Mouse (Mus musculus) activated CD4-positive, CD25-positive, alpha-beta regulatory T cell, adult 4 months (primary cell): ENCODE results near the gene Panx1. TPM values are rescaled to one million over a fixed set of nuclear protein-coding genes. Genes with fewer than 3 reads are reported as not detected.

Experiments
- ATAC-seq: one replicate; pipeline ENCODE4 v1.8.0; 2017
- polyA plus RNA-seq, 2 experiments: library from polyadenylated mRNA; unstranded; fragments of 100-300 nt; shearing (Covaris generic); gene quantifications; one replicate each; pipeline ENCODE4 v1.2.1; 2017

The Panx1 gene
- polyA plus RNA-seq, result 10 to 100 TPM; 27.2 to 27.5 TPM

DNA sequence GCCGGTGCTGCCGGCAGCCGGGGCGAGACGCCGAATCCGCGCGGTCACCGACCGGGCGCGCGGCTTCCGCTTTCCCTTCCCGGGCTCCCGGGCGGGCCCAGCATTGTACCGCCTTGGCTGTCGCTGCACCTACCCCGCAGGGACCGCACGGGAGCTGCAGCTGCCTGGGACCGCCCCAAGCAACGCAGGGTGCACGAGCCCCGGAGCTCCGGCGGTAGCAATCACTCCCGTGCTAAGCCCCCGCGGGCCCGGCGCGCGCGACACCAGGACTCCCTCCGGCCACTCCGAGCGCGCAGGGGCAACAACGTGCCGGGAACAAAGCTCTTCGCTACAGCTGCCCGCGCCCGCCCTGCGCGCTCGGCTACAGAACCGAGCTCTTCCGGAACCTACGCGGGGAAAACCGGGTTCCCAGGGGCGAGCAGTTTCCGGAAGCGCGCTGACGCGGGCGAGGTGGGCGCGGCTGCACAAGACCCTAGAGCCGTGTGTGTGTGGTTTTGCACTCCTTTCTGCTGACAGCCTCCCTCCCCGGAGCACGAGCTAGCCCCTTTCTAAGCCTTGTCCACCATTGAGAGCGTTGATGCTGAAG is at the start of gene Panx1:
Gene Panx1, minus strand, starts transcription at position 395 of the 586 bp plus-strand sequence.
- peak; percentile 87 for ATAC-seq

GRCm38 (mm10) chr9:15068686-15069295 is 23.5 kb upstream of the Panx1 start:
- ATAC-seq, result no peak

DNA sequence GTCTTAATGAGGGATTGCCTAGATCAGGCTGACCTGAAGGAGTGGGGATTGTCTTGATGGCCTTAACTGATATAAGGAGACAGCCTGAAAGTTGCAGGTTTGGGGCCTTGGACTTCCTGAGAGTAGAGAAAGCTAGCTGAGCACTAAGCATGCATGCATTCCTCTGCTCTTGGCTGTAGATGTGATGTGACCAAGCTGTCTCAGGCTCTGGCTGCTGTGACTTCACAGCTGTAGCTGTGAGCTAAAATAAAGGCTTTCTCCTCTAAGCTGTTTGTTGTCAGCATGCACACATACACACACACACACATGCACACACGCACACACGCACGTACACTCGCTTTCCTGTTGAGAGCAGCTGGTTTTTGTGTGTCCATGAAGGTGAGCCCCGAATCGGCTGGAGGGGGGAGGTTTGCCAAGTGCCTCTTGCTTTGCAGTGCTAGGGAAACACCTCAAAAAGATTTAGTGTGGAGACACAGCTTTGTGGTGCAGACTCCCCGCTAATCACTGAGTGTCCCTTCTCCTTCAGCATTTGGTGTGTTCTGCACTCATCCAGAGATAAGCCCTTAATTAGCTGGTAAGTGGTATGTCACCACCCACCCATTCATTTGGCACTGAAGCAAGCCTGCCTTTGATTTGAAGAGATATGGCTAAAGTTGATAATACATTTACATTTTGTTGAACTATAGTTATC is 22.9 kb upstream of the Panx1 start:
- ATAC-seq, result no peak

DNA sequence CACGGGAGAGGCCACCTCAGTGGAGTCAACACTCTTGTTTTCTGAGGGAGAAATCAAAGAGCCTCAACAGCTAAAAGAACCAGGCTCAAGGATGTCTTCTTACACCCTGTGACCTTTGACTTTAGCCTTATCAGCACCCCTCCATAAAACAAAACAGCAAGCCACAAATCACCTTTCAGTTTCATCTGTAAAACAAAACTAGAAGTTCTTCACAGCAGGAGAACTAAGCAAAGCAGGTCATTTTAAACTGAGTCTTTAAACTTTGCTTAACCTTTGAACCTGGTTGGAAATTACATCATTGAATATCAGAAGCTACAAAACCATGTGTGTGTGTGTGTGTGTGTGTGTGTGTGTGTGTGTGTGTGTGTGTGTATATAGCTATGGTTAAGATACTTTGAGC is 18.9 kb upstream of the Panx1 start:
- ATAC-seq, result peak; percentile 84

GRCm38 (mm10) chr9:15060847-15061246 is 15.6 kb upstream of the Panx1 start:
- ATAC-seq, result no peak

DNA sequence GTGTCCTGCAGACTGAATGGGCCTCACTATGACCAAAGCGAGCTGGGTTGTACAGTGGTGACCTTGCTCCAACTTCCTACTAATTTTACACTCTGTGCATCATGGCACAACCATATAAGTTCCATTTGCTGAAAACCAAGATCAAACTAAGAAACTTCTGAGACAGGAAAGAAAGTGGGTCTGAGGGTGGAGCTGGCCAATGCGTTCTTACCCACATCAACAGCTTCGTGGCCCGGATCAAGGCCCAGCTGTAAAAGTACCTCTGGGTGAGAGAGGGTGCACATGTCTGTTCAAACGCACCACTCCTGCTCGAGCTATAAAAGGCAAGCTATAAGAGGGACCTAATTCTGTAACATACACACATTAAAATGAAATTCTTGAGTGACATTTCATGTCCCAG is 14.7 kb upstream of the Panx1 start:
- peak; percentile 47 for ATAC-seq

GRCm38 (mm10) chr9:15045740-15046139 is 462 bp upstream of the Panx1 start:
- peak; percentile 41 for ATAC-seq

- ATAC-seq, result peak; percentile 7
These were observed 741 bp downstream of the Panx1 start for GRCm38 (mm10) chr9:15044391-15045083.

DNA sequence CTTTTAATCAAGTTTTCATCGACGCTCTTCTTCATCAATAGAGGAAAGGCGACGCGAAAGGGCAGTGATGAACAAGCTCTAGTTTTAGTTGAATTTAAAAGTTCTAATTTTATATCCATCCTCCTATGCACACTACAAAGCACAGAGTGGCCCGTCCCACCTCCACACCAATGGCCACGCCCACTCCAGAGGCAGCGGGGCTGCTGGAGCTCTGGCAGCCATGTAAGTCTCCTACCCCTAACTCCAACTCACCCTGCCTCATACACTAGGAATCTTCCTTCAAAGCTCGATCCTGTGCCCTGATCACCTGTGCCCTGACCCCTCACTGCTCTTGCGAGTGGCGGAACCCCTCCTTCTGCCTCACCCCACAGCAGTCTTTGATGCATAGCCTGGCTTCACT is 3.7 kb downstream of the Panx1 start:
- ATAC-seq, result no peak

GRCm38 (mm10) chr9:15039848-15040247 is 5.4 kb downstream of the Panx1 start:
- no peak for ATAC-seq

DNA sequence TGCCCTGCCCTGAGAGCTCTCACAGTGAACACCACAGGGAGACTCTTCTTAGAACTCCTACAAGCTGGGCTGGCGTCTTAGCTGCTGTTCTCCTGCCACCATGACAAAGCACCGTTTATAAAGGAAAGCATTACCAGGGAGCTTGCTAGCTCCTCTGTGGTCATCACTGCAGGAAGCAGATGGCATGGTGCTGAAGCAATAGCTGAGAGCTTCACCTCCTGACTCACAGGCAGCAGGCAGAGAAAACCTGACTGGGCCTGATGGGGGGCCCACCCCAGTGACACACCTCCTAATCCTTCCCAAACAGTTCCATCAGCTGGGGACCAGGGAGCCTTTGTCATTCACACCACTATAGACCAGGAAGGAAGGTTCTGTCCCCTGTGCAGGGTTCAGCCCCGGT is 7.6 kb downstream of the Panx1 start:
- ATAC-seq, result no peak

- no peak for ATAC-seq
These were observed 8.0 kb downstream of the Panx1 start for GRCm38 (mm10) chr9:15037237-15037636.

DNA sequence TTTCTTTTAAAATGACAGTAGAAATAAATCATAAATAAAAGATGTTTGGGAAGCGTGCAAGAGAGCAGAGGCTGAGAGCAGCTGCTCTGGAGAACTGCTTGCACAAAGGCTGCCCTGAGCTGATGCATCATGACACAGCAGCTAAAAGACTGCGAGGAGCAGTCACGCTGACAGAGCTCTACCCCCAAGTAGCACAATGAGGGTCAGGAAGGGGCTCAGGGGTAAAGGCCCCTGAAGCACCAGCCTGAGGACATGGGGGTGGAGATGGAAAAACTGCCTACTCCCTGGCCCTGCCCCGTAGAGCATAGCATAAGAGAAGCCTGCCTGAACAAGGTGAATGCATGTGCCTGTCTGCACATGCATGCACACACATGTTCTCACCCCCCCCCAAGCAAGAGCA is 8.5 kb downstream of the Panx1 start:
- ATAC-seq, result no peak

- ATAC-seq, result no peak
These were observed 8.9 kb downstream of the Panx1 start for GRCm38 (mm10) chr9:15036405-15036804.

DNA sequence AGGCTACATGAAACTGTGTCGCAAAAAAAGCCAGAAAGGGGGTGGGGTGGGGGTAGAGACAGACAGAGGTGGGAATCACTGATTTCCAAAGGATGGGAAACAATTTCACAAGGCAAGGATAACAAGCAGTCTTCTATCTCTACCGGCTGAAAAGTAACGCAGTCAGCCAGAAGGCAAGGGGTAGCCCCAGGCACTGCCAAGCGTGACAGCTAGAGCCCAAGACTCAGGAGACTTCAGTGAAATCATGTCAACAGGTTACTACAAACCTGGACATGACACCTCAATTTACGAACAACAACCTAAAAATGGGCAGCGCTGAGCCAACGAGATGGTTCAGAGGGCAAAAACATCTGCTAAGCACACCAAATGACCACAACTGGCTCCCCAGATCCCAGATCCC is 9.3 kb downstream of the Panx1 start:
- no peak for ATAC-seq

DNA sequence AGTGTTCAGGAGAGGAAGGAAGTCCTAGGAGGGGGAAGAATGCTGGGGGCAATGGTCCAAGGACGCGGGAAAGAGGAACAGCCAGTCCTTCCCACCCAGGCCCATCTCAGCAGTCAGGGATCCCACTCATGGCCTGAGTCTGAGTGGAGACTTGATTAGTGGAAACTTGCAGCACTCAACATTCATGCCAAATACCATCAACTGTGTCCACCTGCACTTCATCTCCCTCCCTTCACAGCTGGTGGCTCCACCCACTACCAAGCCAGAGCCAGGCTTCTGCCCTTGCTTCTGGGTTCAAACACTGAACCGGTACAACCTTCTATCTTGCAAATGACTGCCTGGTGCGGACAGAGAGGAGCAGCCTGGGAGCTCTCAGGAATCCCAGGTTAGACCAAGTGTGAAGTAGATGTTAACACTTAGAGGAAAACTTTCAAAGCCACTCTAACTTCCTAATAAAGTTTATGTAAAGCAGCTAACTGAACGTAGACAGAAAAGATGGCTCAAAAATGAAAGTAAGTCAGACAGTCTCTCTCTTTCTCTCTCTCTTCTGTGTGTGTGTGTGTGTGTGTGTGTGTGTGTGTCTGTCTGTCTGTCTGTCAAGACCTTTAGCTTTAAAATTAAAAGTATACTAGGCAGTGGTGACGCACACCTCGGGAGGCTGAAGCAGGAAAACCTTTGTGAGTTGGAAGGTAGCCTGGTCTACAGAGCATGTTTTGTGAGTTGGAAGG is 10.6 kb downstream of the Panx1 start:
- peak; percentile 53 for ATAC-seq

DNA sequence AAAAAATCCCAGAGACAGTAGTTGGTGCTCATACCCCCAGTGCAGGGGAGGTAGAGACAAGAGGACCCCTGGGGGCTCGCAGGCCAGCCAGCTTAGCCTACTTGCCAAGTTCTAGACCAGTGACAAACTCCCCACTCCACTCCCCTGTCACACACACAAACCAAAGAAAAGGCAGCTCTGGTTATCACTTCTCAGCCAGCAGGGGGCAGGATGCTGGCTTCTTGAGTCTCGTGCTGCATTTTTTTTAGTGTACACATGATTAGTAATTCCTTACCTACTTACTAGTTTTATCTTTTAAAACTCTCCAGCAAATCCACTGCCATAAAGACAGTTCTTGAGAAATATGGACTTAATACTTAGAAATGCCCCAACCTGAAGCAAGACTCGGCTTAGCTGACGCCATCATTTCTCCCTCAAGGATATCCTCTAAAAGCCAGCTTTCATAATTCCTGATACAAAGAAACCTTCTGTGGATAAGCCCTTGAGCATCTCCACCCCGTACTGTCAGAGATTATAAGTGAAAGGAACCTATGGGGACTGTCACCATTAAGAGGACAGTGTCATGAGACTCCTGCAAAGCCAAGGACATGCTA is 11.6 kb downstream of the Panx1 start:
- ATAC-seq, result peak; percentile 38

GRCm38 (mm10) chr9:15032797-15033196 is 12.5 kb downstream of the Panx1 start:
- ATAC-seq, result no peak

- ATAC-seq, result no peak
These were observed 14.5 kb downstream of the Panx1 start for GRCm38 (mm10) chr9:15030771-15031170.

GRCm38 (mm10) chr9:15029025-15029727 is 16.1 kb downstream of the Panx1 start:
- peak; percentile 83 for ATAC-seq

DNA sequence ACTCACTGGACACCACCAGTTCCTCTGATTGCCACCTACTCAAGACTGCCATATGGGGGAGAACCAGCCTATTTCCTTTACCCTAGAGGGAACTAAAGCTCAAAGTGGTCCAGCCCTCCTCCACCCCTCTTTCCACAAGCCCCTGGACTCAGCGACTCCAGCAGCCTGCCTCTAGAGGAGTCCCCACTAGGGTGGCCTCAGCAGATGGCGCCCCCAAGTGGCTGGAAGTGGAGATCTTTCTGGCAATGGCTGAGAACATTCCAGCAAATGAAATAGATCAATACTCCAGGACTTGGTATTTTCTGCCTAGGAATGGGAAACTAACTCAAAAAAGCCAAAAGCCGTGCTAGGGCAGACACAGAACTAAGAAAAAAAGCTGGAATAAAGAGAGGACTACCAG is 17.6 kb downstream of the Panx1 start:
- no peak for ATAC-seq

- ATAC-seq, result no peak
These were observed 22.2 kb downstream of the Panx1 start for GRCm38 (mm10) chr9:15023049-15023448.
